Mouse (Mus musculus): ENCODE measurements around the gene Itga11.
"Not testable (repeated sequence)": the region's sequence is repeated elsewhere in the genome, so short reads cannot be mapped to it uniquely, and the experiment has no call there.

The Itga11 gene

DNA sequence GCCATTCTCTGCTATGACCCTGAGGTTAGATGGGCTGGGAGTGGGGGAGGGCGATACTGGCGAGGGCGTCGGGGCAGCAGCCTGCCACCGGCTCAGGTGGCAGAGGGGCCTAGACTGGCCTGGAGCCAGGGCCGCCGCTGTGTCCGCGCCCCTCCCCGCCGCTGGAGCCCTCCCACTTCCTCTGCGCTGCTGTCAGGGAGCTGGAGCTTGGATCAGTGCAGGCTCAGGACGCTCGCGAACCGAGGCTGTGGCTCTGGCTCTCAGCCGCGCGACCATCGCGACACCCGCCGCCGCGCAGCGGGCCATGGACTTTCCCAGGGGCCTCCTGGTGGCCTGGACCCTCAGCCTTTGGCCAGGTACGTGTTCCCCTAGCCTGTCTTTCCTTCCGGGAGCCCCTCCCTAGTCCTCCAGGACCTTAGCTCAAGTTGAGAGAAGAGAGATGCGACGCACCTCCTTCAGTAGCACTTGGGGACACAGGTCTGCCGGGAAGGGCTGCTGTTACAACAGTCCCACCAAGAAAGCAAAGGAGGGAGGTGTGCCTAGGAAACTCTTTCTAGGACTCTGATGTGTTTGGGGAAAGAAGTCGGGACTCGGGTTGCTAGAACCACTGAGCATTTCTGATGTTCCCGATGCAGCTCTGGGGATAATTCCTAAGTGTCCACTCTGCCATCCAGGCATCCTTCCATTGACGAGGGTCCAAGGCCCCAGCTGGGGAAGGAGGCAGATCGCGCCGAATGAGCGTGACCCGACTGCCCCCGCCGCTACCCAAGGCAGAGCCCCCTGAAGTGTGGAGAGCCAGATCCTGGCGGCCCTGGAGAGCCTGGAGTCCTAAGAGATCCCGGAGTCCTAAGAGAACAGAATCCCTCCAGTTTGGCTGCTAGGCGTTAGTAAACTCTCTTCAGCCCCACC lies at the start of gene Itga11:
Itga11 (plus strand) TSS at position 186 of the 909 bp plus-strand sequence.
- in situ Hi-C loops (cut with MboI; ENCODE audit: low pct_unique_long_range_greater_than_20kb in 1 of 2, low sequenced_read_pairs in 2 of 2, unreplicated experiment in 1 of 2) = no loop called here

DNA sequence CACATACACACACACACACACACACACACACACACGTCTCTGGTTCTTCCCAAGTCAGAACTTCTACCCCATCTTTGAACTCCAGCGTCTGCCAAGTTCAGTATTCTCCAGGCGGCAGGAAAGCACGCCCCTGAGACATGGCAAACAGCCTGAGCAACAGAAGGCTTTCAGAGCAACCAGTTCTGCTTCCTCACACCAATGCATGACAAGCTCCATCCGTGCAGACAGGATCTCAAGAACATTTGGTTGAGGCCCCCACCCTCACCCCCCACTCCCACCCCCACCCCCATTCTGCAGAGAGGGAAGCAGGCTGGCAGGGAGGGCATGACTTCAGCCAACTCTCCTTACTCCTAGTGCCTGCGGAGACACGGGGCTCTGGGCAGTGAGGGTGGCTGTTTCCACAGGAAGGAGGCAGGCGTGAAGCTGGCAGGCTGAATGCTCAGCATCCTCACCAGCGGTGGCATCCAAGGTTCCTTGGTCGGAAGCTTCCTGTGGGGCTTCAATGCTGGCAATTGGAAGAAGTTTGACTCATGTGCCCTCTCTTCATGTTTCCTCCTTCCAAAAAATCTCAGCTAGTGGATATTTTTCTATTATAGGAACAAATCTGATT lies 46.9 kb upstream of the Itga11 start:
- in situ Hi-C loops (cut with MboI; ENCODE audit: low pct_unique_long_range_greater_than_20kb in 1 of 2, low sequenced_read_pairs in 2 of 2, unreplicated experiment in 1 of 2) = no loop called here

DNA sequence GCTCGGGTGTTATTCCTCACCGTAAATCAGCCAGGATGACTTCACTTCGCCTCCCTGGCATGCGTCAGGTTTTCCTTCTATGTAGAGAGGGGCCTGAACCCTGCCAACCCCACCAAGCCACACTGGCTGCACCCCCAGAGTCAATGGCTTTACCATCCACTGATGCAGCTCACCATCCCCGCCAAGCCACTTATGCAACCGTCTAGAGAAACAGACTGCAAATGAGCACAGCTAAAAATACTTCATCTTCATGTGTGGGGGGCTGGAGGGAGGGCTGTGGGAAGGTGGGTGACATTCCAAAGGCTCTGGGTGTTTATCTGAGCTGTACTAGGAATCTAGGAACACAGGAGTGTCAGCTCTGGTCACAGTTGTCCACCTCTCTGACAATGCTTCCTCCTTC lies 45.2 kb upstream of the Itga11 start:
- in situ Hi-C loops (cut with MboI; ENCODE audit: low pct_unique_long_range_greater_than_20kb in 1 of 2, low sequenced_read_pairs in 2 of 2, unreplicated experiment in 1 of 2) = no loop called here

DNA sequence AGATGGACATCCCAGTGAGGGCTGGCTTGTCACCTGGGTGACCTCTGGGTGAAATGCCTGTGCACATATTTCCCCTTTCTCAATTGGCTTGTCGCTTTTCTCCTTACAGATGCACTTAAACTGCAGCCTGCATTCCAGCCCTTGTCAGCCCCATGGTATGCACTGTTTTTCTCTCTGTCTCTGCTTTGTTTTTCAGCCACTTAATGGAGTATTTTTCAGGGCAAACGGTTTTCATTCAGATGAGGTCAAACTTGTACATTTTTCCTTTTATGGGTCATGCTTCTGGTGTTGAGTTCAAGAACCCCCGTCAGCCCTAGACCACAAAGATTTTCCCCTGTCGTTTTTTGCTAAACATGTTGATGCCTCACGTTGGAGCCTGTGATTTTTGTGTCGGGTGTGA lies 39.6 kb upstream of the Itga11 start:
- in situ Hi-C loops (cut with MboI; ENCODE audit: low pct_unique_long_range_greater_than_20kb in 1 of 2, low sequenced_read_pairs in 2 of 2, unreplicated experiment in 1 of 2) = no loop called here

DNA sequence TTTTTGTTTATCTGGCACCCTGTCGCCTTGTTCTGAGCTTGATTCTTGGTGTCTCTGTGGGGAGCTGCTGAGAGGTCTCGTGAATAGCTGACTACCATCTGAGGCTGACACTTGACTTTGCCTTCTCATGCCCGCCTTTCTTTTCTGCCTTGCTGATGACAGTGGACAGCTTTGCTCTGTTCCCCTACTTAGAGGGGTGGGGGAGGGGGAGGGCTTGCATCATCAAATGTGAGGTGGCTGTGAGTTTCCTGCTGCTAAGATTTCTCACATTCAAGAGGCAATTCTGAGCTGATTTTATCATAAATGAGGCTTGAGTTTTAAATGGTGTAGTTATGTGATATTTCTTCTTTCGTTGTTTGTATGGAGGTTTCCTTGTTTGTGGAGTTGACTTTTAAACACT lies 37.9 kb upstream of the Itga11 start:
- in situ Hi-C loops (cut with MboI; ENCODE audit: low pct_unique_long_range_greater_than_20kb in 1 of 2, low sequenced_read_pairs in 2 of 2, unreplicated experiment in 1 of 2) = no loop called here

DNA sequence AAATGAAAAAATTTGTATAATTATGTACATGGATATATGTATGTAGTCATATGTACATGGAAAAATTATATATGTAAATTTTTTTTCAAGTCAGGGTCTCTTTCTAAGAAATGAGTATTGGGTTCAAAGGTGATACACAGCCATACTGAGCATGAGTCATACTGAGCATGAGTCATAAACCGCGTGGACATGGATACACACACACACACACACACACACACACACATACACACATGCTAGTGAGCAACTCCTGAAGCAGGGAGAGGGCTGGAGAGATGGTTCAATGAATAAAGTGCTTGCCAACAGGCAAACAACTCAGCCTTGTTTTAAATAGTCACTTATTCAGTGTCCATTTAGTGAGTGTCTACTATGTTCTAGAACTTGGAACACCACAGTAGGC lies 37.4 kb upstream of the Itga11 start:
- in situ Hi-C loops (cut with MboI; ENCODE audit: low pct_unique_long_range_greater_than_20kb in 1 of 2, low sequenced_read_pairs in 2 of 2, unreplicated experiment in 1 of 2) = no loop called here

DNA sequence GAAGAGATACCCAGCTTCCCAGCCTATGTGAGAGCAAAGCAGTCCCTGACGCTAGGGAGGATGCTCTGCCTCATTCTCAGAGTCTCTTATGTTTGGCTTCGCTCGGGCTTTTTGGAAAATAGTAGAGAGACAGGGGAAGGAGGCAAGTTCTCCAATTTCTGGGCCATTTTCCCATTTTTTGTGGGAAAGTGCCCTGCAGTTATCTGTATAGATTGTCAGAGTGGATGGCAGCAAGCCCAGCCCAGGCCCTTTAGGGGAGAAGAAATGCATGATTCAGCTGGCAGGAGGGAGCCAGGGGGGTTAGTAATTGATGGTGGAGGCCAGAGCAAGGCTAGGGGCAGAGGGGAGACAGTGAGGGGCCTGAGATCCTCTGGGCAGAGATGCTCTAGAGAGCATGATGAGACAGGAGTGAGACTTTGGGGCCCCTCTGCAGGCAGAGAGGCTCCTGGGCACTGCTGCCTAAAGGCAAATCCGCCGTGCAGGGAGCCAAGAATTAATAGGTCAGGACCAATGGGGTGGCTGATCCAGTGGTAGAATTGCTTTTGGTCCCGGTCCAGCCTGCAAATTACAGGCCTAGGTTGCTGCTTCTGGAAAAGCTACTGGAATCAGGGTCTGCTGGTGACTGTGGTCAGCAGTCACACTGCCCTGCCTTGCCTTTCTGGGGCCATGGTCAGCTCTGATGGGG lies 31.8 kb upstream of the Itga11 start:
- in situ Hi-C loops (cut with MboI; ENCODE audit: low pct_unique_long_range_greater_than_20kb in 1 of 2, low sequenced_read_pairs in 2 of 2, unreplicated experiment in 1 of 2) = no loop called here

DNA sequence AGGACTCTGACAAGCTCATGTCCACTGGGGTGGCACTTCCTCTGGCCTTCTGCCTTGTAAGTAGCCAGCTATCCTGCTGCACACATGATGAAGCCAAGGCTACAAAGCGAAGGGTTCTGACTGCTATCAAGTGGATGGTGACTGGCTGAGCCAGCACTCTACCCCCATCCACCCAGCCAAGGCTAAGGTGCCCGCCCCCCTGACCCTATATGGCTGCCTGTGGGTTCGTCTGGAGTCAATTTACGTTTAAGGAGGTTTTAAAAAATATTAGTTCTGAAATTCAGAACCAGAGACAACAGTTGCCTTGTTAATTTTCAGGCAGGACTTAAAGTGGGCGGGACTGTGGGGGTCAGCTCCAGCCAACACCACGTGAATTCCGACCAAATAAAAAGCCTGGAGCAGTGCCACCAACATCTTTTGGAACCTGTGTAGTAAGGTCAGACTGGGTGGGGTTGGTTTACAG lies 30.9 kb upstream of the Itga11 start:
- in situ Hi-C loops (cut with MboI; ENCODE audit: low pct_unique_long_range_greater_than_20kb in 1 of 2, low sequenced_read_pairs in 2 of 2, unreplicated experiment in 1 of 2) = no loop called here

DNA sequence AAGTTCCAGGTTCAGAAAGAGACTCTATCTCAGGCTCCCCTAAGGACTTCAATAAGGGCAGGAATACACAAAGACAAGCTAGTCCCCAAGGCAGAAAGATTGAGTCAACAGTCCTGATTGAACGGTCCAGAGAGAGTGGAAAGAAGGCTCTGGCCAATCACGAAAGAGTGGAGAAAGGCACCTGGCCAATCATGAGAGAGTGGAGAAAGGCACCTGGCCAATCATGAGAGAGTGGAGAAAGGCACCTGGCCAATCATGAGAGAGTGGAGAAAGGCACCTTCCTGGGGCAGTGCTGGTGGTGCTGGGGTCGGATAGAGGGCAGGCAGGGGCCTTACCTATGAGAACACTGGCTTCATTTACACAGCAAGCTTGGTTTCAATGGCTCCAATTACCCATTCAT lies 28.2 kb upstream of the Itga11 start:
- in situ Hi-C loops (cut with MboI; ENCODE audit: low pct_unique_long_range_greater_than_20kb in 1 of 2, low sequenced_read_pairs in 2 of 2, unreplicated experiment in 1 of 2) = no loop called here

DNA sequence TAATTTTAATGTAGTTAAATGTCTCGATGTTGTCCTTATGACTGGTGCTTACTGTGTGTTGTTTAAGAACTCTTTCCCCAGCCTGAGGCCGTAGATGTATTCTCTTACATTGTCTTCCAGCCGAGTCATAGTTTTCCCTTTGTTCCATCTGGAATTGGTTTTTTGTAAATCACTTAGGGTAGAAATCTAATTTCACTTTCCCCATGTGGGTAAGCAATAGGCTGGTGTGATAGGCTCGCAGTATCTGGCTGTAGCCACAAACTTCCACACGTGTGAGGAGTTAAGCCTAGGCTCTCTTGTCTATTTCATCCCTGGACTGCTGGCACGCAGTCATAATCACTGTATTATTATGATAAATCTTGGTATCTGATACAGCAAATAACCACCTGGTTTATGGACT lies 26.9 kb upstream of the Itga11 start:
- in situ Hi-C loops (cut with MboI; ENCODE audit: low pct_unique_long_range_greater_than_20kb in 1 of 2, low sequenced_read_pairs in 2 of 2, unreplicated experiment in 1 of 2) = no loop called here

DNA sequence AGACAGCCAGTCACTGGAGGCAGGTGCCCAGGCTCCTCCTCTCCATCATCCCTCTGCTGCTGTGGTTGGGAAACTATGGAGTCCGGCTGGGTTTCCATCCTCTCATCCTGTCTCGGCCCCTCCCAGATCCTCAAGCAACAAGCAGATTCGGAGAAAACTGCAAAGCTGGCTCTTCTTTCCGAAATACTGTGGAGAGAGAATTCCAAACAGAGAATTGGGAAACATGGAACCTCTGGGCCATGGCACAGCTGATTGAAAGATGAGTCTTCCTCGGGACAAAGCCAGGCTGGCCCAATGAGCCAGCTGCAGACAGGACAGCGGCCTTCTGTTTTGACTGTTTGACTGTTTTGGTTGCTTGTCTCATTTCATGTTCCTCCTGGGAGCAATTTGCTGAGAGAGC lies 23.3 kb upstream of the Itga11 start:
- in situ Hi-C loops (cut with MboI; ENCODE audit: low pct_unique_long_range_greater_than_20kb in 1 of 2, low sequenced_read_pairs in 2 of 2, unreplicated experiment in 1 of 2) = no loop called here

DNA sequence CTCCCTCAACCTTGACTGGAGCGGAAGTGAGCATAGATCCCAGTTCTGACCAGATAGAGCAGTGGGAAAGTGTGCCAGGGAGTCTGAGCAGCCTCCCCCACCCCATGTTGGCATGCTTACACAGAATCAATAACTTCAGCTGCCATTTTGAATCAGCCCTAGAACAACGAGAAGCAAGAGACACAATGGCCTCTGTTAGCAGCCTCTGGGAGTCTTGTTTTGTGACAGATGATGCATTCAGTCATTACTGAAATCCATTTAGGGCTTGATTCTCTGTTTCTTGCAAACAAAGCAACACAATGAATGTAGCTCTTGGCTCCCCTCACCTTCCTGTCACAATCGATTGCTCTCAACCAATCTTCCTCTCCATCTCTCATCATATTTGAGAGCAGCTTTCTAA lies 19.6 kb upstream of the Itga11 start:
- in situ Hi-C loops (cut with MboI; ENCODE audit: low pct_unique_long_range_greater_than_20kb in 1 of 2, low sequenced_read_pairs in 2 of 2, unreplicated experiment in 1 of 2) = no loop called here

DNA sequence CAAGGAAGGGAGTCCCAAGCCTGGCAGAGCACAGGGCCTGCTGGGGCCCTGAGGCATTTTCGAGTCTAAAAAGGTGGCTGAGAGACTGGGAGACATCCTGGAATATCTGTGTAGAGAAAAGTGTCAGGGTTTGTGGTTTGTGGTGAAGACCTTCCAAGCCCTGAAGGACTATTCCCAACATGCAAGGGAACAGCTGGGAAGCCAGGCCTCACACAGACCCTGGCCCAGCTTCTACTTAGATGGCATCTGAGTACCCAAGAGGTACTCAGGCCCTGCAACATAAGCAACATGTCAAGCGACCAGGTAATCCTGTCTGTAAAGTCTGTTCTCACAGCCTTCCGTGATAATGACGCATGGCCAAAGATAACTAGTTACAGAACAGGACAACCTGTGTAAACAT lies 18.6 kb upstream of the Itga11 start:
- in situ Hi-C loops (cut with MboI; ENCODE audit: low pct_unique_long_range_greater_than_20kb in 1 of 2, low sequenced_read_pairs in 2 of 2, unreplicated experiment in 1 of 2) = no loop called here

DNA sequence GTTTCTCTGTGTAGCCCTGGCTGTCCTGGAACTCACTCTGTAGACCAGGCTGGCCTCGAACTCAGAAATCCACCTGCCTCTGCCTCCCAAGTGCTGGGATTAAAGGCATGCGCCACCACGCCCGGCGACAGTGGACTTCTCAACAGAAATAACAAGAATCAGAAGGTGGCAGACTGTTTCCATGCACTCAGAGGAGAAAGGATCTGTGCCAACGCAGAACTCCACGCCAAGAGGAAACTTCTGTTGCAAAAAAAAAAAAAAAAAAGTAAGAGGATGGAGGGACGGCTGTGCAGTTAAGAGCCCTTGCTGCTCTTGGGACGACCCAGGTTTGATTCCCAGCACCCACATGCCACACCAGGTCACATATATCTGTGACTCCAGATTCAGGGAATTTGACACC lies 16.7 kb upstream of the Itga11 start:
- in situ Hi-C loops (cut with MboI; ENCODE audit: low pct_unique_long_range_greater_than_20kb in 1 of 2, low sequenced_read_pairs in 2 of 2, unreplicated experiment in 1 of 2) = not testable (repeated sequence)

DNA sequence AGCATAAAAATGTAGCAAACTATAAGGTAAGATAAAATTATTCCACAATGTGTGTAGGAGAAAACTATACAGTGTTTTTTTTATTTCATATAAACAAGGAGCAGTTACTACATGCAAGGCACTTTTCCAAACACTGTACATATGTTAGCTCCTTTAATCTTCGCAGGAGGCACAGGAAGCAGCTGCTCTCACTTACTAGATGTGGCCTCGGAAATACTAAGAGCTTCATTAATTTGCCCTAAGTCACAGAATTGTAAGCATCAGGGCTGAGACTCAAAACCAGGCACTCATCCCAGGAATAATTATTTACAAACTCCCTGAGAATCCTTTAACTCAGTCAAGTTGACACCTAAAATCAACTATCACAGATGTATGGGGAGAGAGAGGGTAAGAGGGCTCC lies 14.2 kb upstream of the Itga11 start:
- in situ Hi-C loops (cut with MboI; ENCODE audit: low pct_unique_long_range_greater_than_20kb in 1 of 2, low sequenced_read_pairs in 2 of 2, unreplicated experiment in 1 of 2) = no loop called here

DNA sequence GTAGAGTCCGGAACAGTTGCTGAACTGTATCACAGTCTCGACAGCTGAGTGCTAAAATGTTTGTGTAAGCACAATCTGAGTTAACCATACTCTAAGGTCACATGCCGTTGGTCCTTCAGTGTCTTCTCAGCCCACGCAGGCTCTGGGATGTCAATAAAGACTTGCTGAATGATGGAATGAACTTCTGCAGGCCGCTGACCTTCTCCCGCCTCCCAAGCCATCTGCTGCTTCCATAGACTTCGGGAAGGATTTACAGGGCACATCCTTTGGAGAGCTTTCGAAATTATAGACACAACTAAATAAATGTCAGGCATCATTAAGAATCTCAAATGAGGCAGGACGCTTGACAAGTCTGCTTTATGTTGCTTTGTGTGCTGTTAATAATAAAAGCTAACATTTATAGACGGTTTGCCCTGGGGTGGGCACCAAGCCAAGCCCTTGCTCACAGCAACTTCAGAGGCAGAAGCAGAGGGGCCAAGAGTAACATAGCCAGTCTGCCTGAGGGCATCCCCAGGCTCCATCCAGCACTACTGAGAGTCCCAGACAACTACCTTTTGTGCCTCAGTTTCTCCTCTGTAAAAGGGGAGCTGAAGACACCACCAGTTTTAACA lies 13.4 kb upstream of the Itga11 start:
- in situ Hi-C loops (cut with MboI; ENCODE audit: low pct_unique_long_range_greater_than_20kb in 1 of 2, low sequenced_read_pairs in 2 of 2, unreplicated experiment in 1 of 2) = no loop called here

DNA sequence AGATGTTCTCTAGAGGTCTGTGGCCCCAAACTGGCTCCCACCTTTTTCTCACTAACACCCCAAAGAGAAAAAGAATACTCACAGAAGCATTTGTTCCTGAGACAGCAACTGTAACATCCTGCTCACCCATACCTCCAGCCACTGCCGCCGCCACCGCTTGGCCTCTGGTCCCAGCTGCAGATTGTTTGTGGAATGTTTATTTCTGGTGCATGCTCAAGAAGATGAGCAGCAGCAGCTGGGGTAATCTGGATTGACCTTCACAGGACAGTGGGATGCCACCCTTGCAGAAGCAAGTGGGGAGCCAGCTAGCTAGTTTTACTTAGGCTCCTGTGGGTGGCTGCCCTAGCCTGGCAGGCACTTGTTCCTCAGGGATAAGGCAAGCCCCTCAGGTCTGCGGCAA lies 11.7 kb upstream of the Itga11 start:
- in situ Hi-C loops (cut with MboI; ENCODE audit: low pct_unique_long_range_greater_than_20kb in 1 of 2, low sequenced_read_pairs in 2 of 2, unreplicated experiment in 1 of 2) = no loop called here

DNA sequence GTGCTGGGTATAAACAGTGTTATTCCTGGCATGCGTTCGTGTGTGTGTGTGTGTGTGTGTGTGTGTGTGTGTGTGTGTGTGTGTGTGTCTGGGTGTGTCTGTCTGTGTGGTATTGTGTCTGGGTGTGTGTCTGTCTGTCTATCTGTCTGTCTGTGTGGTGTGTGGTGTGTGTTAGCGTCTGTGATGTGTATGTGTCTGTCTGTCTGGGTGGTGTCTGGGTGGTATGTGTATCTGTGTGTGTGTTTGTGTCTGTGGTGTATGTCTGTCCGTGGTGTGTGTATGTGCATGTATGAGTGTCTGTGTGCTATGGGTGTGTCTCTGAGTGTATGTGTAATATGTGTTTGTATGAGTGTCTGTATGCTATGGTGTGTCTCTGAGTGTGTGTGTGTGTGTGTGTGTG lies 9.1 kb upstream of the Itga11 start:
- in situ Hi-C loops (cut with MboI; ENCODE audit: low pct_unique_long_range_greater_than_20kb in 1 of 2, low sequenced_read_pairs in 2 of 2, unreplicated experiment in 1 of 2) = no loop called here

DNA sequence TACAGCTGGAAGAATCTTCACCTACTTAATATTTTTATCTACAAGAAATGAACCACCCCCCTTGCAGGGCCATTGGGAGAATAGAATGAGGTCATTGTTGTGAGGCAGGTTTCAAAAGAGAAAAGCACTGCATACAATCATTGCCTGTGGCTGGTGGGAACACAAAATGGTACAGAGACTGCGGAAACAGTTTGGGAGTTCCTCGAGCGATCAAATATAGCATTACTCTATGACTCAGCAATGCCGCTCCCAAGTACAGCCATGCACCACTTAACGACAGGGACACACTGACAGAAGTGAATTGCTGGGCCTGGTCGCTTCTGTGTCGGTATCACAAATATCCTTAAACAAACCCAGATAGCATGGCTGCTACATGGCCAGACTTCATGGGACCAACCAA lies 4.4 kb upstream of the Itga11 start:
- in situ Hi-C loops (cut with MboI; ENCODE audit: low pct_unique_long_range_greater_than_20kb in 1 of 2, low sequenced_read_pairs in 2 of 2, unreplicated experiment in 1 of 2) = no loop called here

Data from mouse embryonic stem cell (cell line).